Mouse (Mus musculus) lung, embryonic 14.5 days (tissue): ENCODE data around the gene Mgat5b. TPM values are rescaled to one million over a fixed set of nuclear protein-coding genes. Genes with fewer than 3 reads are reported as not detected.
A peak's percentile ranks its signal among the peaks of the same experiment; 100 is the strongest.

ENCODE experiments used
- ATAC-seq: fragments of 200-750 bp; cut with Nextera tagmentation; 2 replicates; pipeline ENCODE4 v1.8.0; 2017; ENCODE audit warnings: mild to moderate bottlenecking, moderate TSS enrichment, moderate library complexity; ENCODE audit not compliant: insufficient read depth
- DNase-seq: peaks from one replicate; pipeline ENCODE4 v3.0.0-alpha.2; 2015
- H3K27ac ChIP-seq: fragments of 300-500 bp; sonication (generic); 2 replicates; pipeline ENCODE4 v1.5.1; 2014; ENCODE audit warnings: low read depth, mild to moderate bottlenecking, moderate library complexity
- H3K27me3 ChIP-seq: fragments of 300-500 bp; sonication (generic); 2 replicates; pipeline ENCODE4 v1.6.1; 2014; ENCODE audit warnings: low read length, control low read depth; ENCODE audit not compliant: insufficient read depth
- H3K36me3 ChIP-seq: fragments of 300-500 bp; sonication (generic); 2 replicates; pipeline ENCODE4 v1.6.1; 2014; ENCODE audit warnings: control low read depth; ENCODE audit not compliant: insufficient read depth
- H3K4me1 ChIP-seq: fragments of 300-500 bp; sonication (generic); 2 replicates; pipeline ENCODE4 v1.6.1; 2014; ENCODE audit warnings: antibody characterized with exemption, control low read depth; ENCODE audit not compliant: insufficient read depth
- H3K4me2 ChIP-seq: fragments of 300-500 bp; sonication (generic); 2 replicates; pipeline ENCODE4 v1.6.1; 2014; ENCODE audit warnings: mild to moderate bottlenecking
- H3K4me3 ChIP-seq: fragments of 300-500 bp; sonication (generic); 2 replicates; pipeline ENCODE4 v1.5.1; 2014; ENCODE audit warnings: low read depth, low read length
- H3K9ac ChIP-seq: fragments of 300-500 bp; sonication (generic); 2 replicates; pipeline ENCODE4 v1.6.1; 2014
- H3K9me3 ChIP-seq: fragments of 300-500 bp; sonication (generic); 2 replicates; pipeline ENCODE4 v1.6.1; 2016; ENCODE audit warnings: low read depth, low read length, control low read depth
- CTCF ChIP-seq: IDR thresholded peaks from 2 replicates; pipeline ENCODE4 v1.5.1; 2016; ENCODE audit warnings: antibody characterized with exemption, low read depth
- WGBS: fragments of 180-500 bp; shearing (Covaris S2); extraction: QIAGEN DNeasy Blood & Tissue Kit; methylation state at CpG from one replicate; pipeline ENCODE4 v1.1.7; 2014; 5-methylcytosine and 5-hydroxymethylcytosine counted together
- polyA plus RNA-seq: library from polyadenylated mRNA; unstranded; fragments of >200 nt; fragmentation: Nextera tagmentation; extraction: Ambion mirVana; gene quantifications from 2 replicates; pipeline ENCODE4 v1.2.1, GENCODE M21; 2014

Mgat5b gene
- polyA plus RNA-seq = 0.22 and 0.59 TPM in 2 replicates

- Histone ChIP-seq H3K4me1 (0 out of 2 replicates have a peak, but pooled peaks cover 4% of the 10 kb centered on the region), H3K4me2 (peak within 1 kb of the TSS; percentile 99), H3K27ac (no peak within 1 kb of the TSS), H3K9me3 (no peaks in the 10 kb centered on the region), H3K9ac (peak within 1 kb of the TSS; percentile 59), H3K4me3 (peak within 1 kb of the TSS; percentile 54), H3K27me3 (peaks cover 45% of the 10 kb centered on the region), H3K36me3 (no peaks in the 10 kb centered on the region)
- peak; percentile 88 for ATAC-seq
- peak; percentile 86 for TF ChIP-seq CTCF
- peak; percentile 94 for DNase-seq
- under 1% methylated on average over 84 of the region's 90 CpGs for WGBS
These were observed at the start of gene Mgat5b for GRCm38 (mm10) chr11:116918323-116919185. TSS of gene Mgat5b (plus strand) at chr11:116918863.

- H3K9ac ChIP-seq = no peak overlapping the region
- DNase-seq (peak; percentile 55), ATAC-seq (no peak)
- H3K36me3 ChIP-seq = peaks cover 60% of the 10 kb centered on the region
- H3K9me3 ChIP-seq = no peaks in the 10 kb centered on the region
- WGBS = 59% methylated on average over 8 of the region's 8 CpGs
- no peaks in the 10 kb centered on the region for H3K4me1 ChIP-seq
- H3K27ac ChIP-seq = no peak overlapping the region
- H3K27me3 ChIP-seq = no peaks in the 10 kb centered on the region
- no peak overlapping the region for H3K4me3 ChIP-seq
- TF ChIP-seq CTCF = no peak
- no peak overlapping the region for H3K4me2 ChIP-seq
These were observed 49.4 kb upstream of the Mgat5b start for GRCm38 (mm10) chr11:116869223-116869622.

GRCm38 (mm10) chr11:116869641-116870040, 49.0 kb upstream of the Mgat5b start:
- DNase-seq (no peak), ATAC-seq (no peak)
- Histone ChIP-seq H3K27ac (no peak overlapping the region), H3K27me3 (no peaks in the 10 kb centered on the region), H3K9ac (no peak overlapping the region), H3K4me3 (no peak overlapping the region), H3K4me2 (no peak overlapping the region), H3K36me3 (peaks cover 60% of the 10 kb centered on the region), H3K4me1 (no peaks in the 10 kb centered on the region), H3K9me3 (no peaks in the 10 kb centered on the region)
- WGBS = 74% methylated on average over 4 of the region's 4 CpGs
- TF ChIP-seq CTCF = no peak

- DNase-seq (no peak), ATAC-seq (no peak)
- Histone ChIP-seq H3K27ac (no peak overlapping the region), H3K4me3 (no peak overlapping the region), H3K9me3 (no peaks in the 10 kb centered on the region), H3K9ac (no peak overlapping the region), H3K4me1 (no peaks in the 10 kb centered on the region), H3K27me3 (no peaks in the 10 kb centered on the region), H3K36me3 (peaks cover 53% of the 10 kb centered on the region), H3K4me2 (no peak overlapping the region)
- 81% methylated on average over 9 of the region's 9 CpGs for whole genome bisulfite sequencing
- TF ChIP-seq CTCF = no peak
These were observed 47.1 kb upstream of the Mgat5b start for GRCm38 (mm10) chr11:116871538-116871937.

- no peak overlapping the region for H3K4me3 ChIP-seq
- no peaks in the 10 kb centered on the region for H3K9me3 ChIP-seq
- no peaks in the 10 kb centered on the region for H3K27me3 ChIP-seq
- peaks cover 43% of the 10 kb centered on the region for H3K36me3 ChIP-seq
- TF ChIP-seq CTCF = no peak
- H3K9ac ChIP-seq = no peak overlapping the region
- no peaks in the 10 kb centered on the region for H3K4me1 ChIP-seq
- no peak overlapping the region for H3K27ac ChIP-seq
- DNase-seq = no peak
- no peak overlapping the region for H3K4me2 ChIP-seq
- no peak for ATAC-seq
- 75% methylated on average over 20 of the region's 20 CpGs for WGBS
These were observed 44.7 kb upstream of the Mgat5b start for GRCm38 (mm10) chr11:116873987-116874386.

- no peak for TF ChIP-seq CTCF
- no peaks in the 10 kb centered on the region for H3K9me3 ChIP-seq
- no peak overlapping the region for H3K27ac ChIP-seq
- WGBS = 87% methylated on average over 8 of the region's 8 CpGs
- H3K36me3 ChIP-seq = peaks cover 17% of the 10 kb centered on the region; the same call in 1 of the 2 replicates
- no peak for ATAC-seq
- no peak overlapping the region for H3K4me3 ChIP-seq
- no peaks in the 10 kb centered on the region for H3K4me1 ChIP-seq
- DNase-seq = no peak
- no peak overlapping the region for H3K4me2 ChIP-seq
- no peak overlapping the region for H3K9ac ChIP-seq
- no peaks in the 10 kb centered on the region for H3K27me3 ChIP-seq
These were observed 40.2 kb upstream of the Mgat5b start for GRCm38 (mm10) chr11:116878454-116878853.

GRCm38 (mm10) chr11:116880839-116881238, 37.8 kb upstream of the Mgat5b start:
- ATAC-seq = no peak
- TF ChIP-seq CTCF = no peak
- H3K4me1 ChIP-seq = no peaks in the 10 kb centered on the region
- H3K4me2 ChIP-seq = no peak overlapping the region
- H3K27me3 ChIP-seq = no peaks in the 10 kb centered on the region
- H3K9me3 ChIP-seq = no peaks in the 10 kb centered on the region
- no peak overlapping the region for H3K27ac ChIP-seq
- no peak overlapping the region for H3K9ac ChIP-seq
- peak; percentile 37 for DNase-seq
- H3K4me3 ChIP-seq = no peak overlapping the region
- H3K36me3 ChIP-seq = no peaks in the 10 kb centered on the region
- WGBS = 47% methylated on average over 7 of the region's 7 CpGs
